Comparison of ENCODE assay signal across 10 mouse cellular contexts in genomic region chr16:40601431-40602387, GRCm38 (mm10).
DNase-seq lines count a peak whose midpoint lies in the region.
"Had no signal": no experiment of that assay in that cellular context is flagged by ENCODE, and none has a peak within 500 bp of the region (broad histone marks: within the 10 kb centered on the region; RNA-seq: fewer than 3 reads in every experiment).

No protein-coding gene starts in this region.

- DNase-seq in embryo, embryonic 10 days (ENCODE audit: low spot score), result peak; percentile 16
- DNase-seq in embryo, embryonic 11 days, result no peak
- peak; percentile 15 to 47 for DNase-seq in left cerebral cortex, postnatal 14 days (ENCODE audit: low spot score in 2 of 2)
- DNase-seq in left cerebral cortex, postnatal 4 days, result no peak
- DNase-seq in layer of hippocampus, adult 8-10 months (ENCODE audit: low spot score in 2 of 2), result peak; percentile 36 to 45
- peak; percentile 67 for DNase-seq in telencephalon, adult 2 months (ENCODE audit: low read depth, low spot score)
- DNase-seq in cerebellum, adult 11 months, result no peak
- DNase-seq in urinary bladder, postnatal 14 days (ENCODE audit: low spot score), result no peak
- DNase-seq: adrenal gland, postnatal 10 days; cerebellum, adult 9-11 months had no signal

- intact Hi-C loops in left cerebral cortex, postnatal 14 days (cut with DNase I), result no loop called here
- intact Hi-C loops in left cerebral cortex, postnatal 4 days (cut with DNase I), result no loop called here

Comparison
In these comparisons a context has a peak if more than half of its experiments do, and no peak if none do; other contexts are left out.
1. DNase-seq: peak in embryo, embryonic 10 days (single experiment), left cerebral cortex, postnatal 14 days (2 of 2), layer of hippocampus, adult 8-10 months (2 of 2) and telencephalon, adult 2 months (single experiment); none in embryo, embryonic 11 days (single experiment), left cerebral cortex, postnatal 4 days (single experiment), cerebellum, adult 11 months (single experiment) and urinary bladder, postnatal 14 days (single experiment).